Mouse (Mus musculus) forebrain, embryonic 13.5 days (tissue): ENCODE measurements at regions not wholly inside any gene's neighbourhood (a gene's known extent, or its start where the extent isn't known, plus 50 kb on each side); places are given as distances from the start of the nearest gene placed in this dataset.
"Not testable (repeated sequence)": the region's sequence is repeated elsewhere in the genome, so short reads cannot be mapped to it uniquely, and the experiment has no call there.

Experiments used
- ATAC-seq: fragments of 200-750 bp; cut with Nextera tagmentation; 2 replicates; pipeline ENCODE4 v1.8.0; 2017
- H3K27ac ChIP-seq: fragments of 300-500 bp; sonication (generic); 2 replicates; pipeline ENCODE4 v1.5.1; 2015; ENCODE audit warnings: inconsistent platforms, mild to moderate bottlenecking, moderate library complexity
- H3K27me3 ChIP-seq: fragments of 300-500 bp; sonication (generic); 2 replicates; pipeline ENCODE4 v1.6.1; 2015; ENCODE audit warnings: mild to moderate bottlenecking, inconsistent platforms
- H3K36me3 ChIP-seq: fragments of 300-500 bp; sonication (generic); 2 replicates; pipeline ENCODE4 v1.6.1; 2015; ENCODE audit warnings: mild to moderate bottlenecking, inconsistent platforms; ENCODE audit not compliant: poor library complexity, severe bottlenecking
- H3K4me1 ChIP-seq: fragments of 300-500 bp; sonication (generic); 2 replicates; pipeline ENCODE4 v1.6.1; 2015; ENCODE audit warnings: inconsistent platforms
- H3K4me2 ChIP-seq: fragments of 300-500 bp; sonication (generic); 2 replicates; pipeline ENCODE4 v1.6.1; 2015; ENCODE audit warnings: inconsistent platforms, mild to moderate bottlenecking, moderate library complexity
- H3K4me3 ChIP-seq: fragments of 300-500 bp; sonication (generic); 2 replicates; pipeline ENCODE4 v1.5.1; 2015; ENCODE audit warnings: mild to moderate bottlenecking, inconsistent platforms
- H3K9ac ChIP-seq: fragments of 300-500 bp; sonication (generic); 2 replicates; pipeline ENCODE4 v1.6.1; 2015; ENCODE audit warnings: mild to moderate bottlenecking, inconsistent platforms
- H3K9me3 ChIP-seq: fragments of 300-500 bp; sonication (generic); replicated peaks from 2 replicates; pipeline ENCODE4 v1.6.1; 2016; ENCODE audit warnings: inconsistent platforms
- WGBS: fragments of 180-500 bp; shearing (Covaris S2); methylation state at CpG from one replicate; pipeline ENCODE4 v1.1.7; 2015; 5-methylcytosine and 5-hydroxymethylcytosine counted together

DNA sequence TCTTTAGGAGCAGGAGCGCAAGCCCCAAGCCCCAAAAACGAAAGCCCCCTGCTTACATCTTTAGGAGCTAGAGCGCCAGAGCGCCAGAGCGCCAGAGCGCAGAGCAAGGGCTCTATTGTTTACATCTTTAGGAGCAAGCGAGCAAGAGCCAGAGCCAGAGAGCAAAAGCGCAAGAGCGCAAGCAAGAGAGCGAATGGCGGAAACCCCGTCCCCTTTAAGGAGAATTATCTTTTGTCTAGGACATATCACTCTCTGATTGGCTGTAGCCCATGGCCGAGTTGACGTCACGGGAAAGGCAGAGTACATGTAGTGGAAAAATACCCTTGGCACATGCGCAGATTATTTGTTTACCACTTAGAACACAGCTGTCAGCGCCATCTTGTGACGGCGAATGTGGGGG, 269.7 kb upstream of the Smim15 start:
- H3K4me3 ChIP-seq, H3K27me3 ChIP-seq, ATAC-seq, H3K9ac ChIP-seq, H3K9me3 ChIP-seq, H3K36me3 ChIP-seq, H3K27ac ChIP-seq, H3K4me1 ChIP-seq, H3K4me2 ChIP-seq: not testable (repeated sequence)
- 91% methylated on average over 19 of the region's 19 CpGs for WGBS

DNA sequence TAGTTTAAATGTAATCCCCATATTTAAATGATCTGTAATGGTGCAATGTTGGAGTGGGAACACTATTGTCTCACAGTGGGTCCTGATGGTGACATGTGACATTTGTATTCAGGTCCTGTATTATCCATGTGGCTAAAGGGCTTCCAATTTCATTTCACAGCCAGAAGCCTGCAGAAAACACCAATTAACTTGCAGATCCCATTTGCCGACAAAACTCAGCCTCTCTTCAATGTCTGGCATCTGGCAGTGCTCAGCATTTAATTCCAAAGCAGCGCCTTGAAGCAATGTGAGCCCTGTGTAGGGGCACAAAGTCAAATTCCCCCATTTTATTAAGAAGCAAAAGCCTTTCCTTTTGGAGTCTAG, 277.0 kb upstream of the Smim15 start:
- ATAC-seq = peak; percentile 96
- H3K36me3 ChIP-seq = peaks cover 4% of the 10 kb centered on the region; the same call in 1 of the 2 replicates
- no peak overlapping the region for H3K4me3 ChIP-seq
- no peaks in the 10 kb centered on the region for H3K9me3 ChIP-seq
- H3K9ac ChIP-seq = no peak overlapping the region
- peak overlapping the region; percentile 28; the same call in 1 of the 2 replicates for H3K4me2 ChIP-seq
- H3K27me3 ChIP-seq = peaks cover 10% of the 10 kb centered on the region; the same call in 1 of the 2 replicates
- peaks cover 34% of the 10 kb centered on the region for H3K4me1 ChIP-seq
- WGBS = 9% methylated on average over 2 of the region's 2 CpGs
- H3K27ac ChIP-seq = peak overlapping the region; percentile 69

DNA sequence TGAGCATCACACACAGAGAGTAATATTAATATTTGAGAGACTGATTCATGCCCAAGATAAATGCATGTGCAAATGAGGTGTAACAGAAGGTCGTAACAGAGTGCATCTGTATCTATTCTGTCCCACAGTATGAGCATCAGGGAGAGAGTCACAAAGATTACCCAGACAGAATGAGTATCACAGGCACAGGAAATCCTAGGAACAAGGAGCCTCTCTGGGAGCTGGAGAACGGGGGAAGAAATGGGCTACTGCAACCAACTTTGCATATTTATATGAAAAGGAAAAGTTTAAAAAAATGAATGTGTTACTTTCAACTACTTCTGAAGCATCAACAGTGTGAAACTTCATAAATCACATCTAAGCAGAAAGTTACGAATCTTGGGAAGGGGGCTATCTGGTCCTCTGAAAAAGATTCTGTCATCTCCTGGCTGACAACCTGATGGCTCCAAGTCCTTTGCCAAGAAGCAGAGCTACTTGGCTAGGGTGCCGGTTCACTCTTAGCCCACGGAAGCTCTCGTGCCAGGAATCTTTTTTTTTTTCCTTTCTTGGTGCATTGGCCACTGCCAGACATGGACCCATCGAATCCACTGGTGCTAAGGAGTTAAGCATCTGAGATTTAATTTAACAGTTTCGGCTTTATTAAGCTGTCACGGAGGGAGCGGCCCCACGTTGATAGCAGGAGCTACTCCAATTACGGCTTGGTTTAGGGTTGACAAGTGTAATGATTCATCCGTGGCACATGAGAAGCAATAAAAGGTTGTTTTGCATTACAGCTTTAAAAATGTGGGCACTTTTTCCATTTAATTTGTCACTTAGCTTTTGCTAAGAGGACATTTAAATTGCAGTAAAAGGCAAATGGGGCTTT, 277.6 kb upstream of the Smim15 start:
- Histone ChIP-seq H3K4me3 (no peak overlapping the region), H3K4me1 (peaks cover 34% of the 10 kb centered on the region), H3K27me3 (peaks cover 10% of the 10 kb centered on the region; the same call in 1 of the 2 replicates), H3K9ac (no peak overlapping the region), H3K36me3 (peaks cover 4% of the 10 kb centered on the region; the same call in 1 of the 2 replicates), H3K4me2 (peak overlapping the region; percentile 0; the same call in 1 of the 2 replicates), H3K9me3 (no peaks in the 10 kb centered on the region), H3K27ac (peak overlapping the region; percentile 61)
- 26% methylated on average over 13 of the region's 13 CpGs for WGBS
- peak; percentile 93 for ATAC-seq

DNA sequence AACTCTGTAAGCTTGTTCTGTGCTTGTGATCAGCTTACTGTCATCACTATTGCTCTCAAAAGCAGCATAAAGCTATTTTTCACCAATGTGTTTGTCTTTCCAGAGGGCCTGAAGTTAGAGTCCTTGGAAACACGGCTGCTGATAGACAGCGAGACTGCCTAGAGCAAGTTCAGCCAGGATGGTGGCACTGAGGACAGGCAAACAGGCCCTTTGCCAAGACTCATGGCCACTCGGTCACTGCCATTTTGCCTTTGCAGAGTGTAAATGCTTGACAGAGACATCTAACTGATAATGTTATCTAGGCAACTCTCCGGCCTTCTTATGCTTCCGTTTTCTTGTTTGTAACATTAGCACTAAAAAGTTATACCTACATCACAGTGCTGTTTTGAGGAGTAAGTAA, 280.3 kb upstream of the Smim15 start:
- no peak overlapping the region for H3K4me2 ChIP-seq
- H3K27me3 ChIP-seq = 0 out of 2 replicates have a peak, but pooled peaks cover 5% of the 10 kb centered on the region
- H3K27ac ChIP-seq = no peak overlapping the region
- peaks cover 34% of the 10 kb centered on the region for H3K4me1 ChIP-seq
- no peaks in the 10 kb centered on the region for H3K9me3 ChIP-seq
- no peaks in the 10 kb centered on the region; the same call in 1 of the 2 replicates for H3K36me3 ChIP-seq
- H3K4me3 ChIP-seq = no peak overlapping the region
- WGBS = 91% methylated on average over 5 of the region's 5 CpGs
- H3K9ac ChIP-seq = no peak overlapping the region
- no peak for ATAC-seq

DNA sequence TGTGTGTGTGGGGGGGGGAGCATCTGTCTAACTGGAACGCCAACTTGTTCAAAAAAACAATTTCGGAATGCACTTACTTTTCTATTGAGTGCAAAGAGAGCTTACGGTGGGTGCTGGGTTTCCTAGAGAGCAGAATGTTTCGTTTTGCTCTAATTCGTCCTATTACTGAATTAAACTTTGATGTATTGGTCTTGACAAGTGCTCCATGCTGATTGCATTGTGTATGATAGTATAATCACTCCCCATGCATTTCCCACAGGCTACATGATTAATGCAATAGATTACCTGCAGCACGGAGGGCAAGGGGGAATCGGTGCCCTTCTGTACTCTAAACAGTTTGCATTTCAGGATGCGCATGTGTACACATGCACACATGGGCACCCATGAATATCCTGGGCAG, 283.7 kb upstream of the Smim15 start:
- Histone ChIP-seq H3K4me1 (peaks cover 2% of the 10 kb centered on the region), H3K36me3 (peaks cover 4% of the 10 kb centered on the region), H3K27me3 (0 out of 2 replicates have a peak, but pooled peaks cover 5% of the 10 kb centered on the region), H3K4me3 (no peak overlapping the region), H3K9me3 (no peaks in the 10 kb centered on the region), H3K27ac (no peak overlapping the region), H3K9ac (no peak overlapping the region), H3K4me2 (no peak overlapping the region)
- WGBS = 73% methylated on average over 8 of the region's 8 CpGs
- ATAC-seq = no peak

DNA sequence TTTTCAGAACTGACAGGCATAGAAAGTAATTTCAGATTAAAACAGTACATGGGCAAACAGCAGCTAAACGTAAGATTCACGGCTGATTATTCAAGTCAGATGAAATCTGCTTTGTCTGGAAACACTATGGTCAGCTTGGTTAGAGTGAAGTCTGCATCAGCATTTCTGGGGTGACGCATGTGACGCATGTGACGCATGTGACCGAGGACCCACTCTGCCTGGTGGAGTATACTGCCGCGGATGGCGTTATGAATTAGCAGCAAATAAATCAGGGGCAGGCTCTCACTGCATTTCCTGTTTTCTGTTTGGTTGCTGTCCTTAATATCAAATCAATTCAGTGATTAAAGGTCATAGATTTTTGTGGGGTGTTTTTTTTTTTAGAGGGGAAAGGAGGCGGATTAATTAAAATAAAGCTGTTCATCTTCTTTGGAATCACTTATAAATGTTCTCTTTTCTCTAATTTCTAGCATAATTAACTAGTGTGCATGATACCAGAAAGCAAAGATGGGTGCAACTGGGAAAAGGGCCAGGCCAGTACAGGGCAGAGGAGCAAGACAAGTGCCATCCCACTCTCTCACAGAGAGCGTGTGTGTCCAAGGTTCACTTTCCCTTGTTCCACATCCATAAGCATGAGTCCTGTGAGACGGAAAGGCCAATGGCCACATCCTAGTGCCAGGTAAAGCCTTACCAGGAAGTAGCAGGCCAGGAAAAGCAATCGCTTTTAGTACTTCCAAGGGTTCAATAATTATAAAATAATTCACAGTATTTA, 285.7 kb upstream of the Smim15 start:
- Histone ChIP-seq H3K4me3 (no peak overlapping the region), H3K27me3 (no peaks in the 10 kb centered on the region), H3K27ac (no peak overlapping the region), H3K36me3 (peaks cover 14% of the 10 kb centered on the region), H3K9me3 (no peaks in the 10 kb centered on the region), H3K9ac (no peak overlapping the region), H3K4me1 (no peaks in the 10 kb centered on the region), H3K4me2 (no peak overlapping the region)
- 87% methylated on average over 13 of the region's 13 CpGs for WGBS
- no peak for ATAC-seq

DNA sequence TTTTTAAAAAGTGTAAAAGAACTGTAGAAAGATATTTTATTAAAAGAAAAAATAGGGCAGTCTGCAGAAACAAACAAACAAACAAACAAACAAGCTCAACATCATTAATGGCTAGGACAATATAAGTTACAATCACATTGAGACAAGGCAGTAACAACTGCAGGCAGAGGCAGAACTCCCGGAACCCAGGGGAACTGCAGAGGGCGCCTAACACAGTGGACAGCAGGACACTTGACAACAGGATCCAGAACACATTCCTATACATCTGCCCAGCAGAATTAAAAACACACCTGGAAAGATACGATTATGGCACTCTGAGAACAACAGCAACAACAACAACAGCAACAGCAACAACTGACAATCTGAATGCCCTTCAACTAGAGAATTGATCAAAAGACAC, 291.5 kb upstream of the Smim15 start:
- H3K9ac ChIP-seq = no peak overlapping the region
- H3K9me3 ChIP-seq = no peaks in the 10 kb centered on the region
- no peak overlapping the region for H3K27ac ChIP-seq
- ATAC-seq = no peak
- H3K36me3 ChIP-seq = peaks cover 14% of the 10 kb centered on the region
- H3K4me1 ChIP-seq = no peaks in the 10 kb centered on the region
- no peaks in the 10 kb centered on the region for H3K27me3 ChIP-seq
- no peak overlapping the region for H3K4me2 ChIP-seq
- WGBS = 66% methylated on average over 3 of the region's 3 CpGs
- H3K4me3 ChIP-seq = no peak overlapping the region

DNA sequence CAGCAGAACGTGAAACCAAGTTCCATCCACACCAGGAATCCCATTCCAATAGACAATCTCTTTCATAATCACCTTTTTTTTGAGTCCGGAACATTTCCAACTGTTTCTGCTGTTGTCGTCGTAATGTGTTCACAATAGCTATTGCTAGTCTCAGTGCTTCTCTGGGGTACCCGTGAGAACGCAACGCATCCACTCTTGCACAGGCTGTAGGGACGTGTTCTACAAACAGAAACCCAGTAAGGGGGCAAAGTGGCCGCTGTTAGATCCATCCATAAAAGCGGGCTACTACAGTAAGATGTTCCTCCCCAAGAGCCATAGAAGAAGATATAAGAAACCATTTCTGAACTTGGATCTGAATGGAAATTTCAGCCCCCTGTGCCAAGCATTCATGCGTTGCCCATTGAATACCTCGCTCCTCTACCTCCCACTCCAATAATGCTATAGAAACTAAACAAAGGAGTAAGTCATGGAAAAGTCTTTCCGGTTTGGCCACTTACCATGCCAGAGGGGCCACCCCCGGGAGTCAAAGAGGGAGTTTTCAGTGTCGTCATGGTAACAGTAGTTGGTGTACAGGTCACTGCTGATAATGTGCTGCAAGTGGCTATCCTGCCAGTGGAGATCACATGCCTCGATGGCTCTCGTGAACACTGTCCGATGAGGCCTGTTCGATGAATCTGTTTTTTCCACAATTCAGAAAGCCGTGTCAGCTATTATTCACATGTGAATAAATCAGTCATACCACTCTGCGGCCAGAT, 300.6 kb upstream of the Smim15 start:
- Histone ChIP-seq H3K4me2 (no peak overlapping the region), H3K4me1 (peaks cover 13% of the 10 kb centered on the region), H3K9ac (no peak overlapping the region), H3K36me3 (peaks cover 42% of the 10 kb centered on the region), H3K27me3 (no peaks in the 10 kb centered on the region), H3K27ac (no peak overlapping the region), H3K4me3 (no peak overlapping the region), H3K9me3 (no peaks in the 10 kb centered on the region)
- 40% methylated on average over 21 of the region's 21 CpGs for WGBS
- peak; percentile 62 for ATAC-seq

DNA sequence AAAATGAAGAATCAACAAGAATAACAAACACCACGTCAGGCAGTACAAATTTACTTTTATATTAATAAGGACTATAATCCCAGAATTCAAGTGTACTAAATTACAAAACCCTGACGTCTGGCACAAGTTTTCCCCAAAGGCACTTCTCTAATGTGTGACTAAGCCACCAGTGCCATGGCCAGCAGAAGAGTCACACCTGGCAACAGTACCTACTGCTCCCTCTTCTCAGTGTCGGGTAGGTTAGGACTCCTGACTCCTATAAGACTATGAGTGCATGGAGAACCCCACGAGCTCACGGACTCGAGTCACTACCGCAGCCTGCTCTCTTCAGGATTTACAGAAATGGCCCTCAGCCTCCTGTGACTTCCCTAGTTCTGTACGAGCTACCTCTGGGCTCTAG, 307.7 kb upstream of the Smim15 start:
- Histone ChIP-seq H3K4me3 (no peak overlapping the region), H3K27ac (no peak overlapping the region), H3K9me3 (no peaks in the 10 kb centered on the region), H3K4me2 (no peak overlapping the region), H3K27me3 (no peaks in the 10 kb centered on the region), H3K9ac (no peak overlapping the region), H3K4me1 (no peaks in the 10 kb centered on the region), H3K36me3 (peaks cover 43% of the 10 kb centered on the region)
- no peak for ATAC-seq
- 89% methylated on average over 8 of the region's 8 CpGs for WGBS

DNA sequence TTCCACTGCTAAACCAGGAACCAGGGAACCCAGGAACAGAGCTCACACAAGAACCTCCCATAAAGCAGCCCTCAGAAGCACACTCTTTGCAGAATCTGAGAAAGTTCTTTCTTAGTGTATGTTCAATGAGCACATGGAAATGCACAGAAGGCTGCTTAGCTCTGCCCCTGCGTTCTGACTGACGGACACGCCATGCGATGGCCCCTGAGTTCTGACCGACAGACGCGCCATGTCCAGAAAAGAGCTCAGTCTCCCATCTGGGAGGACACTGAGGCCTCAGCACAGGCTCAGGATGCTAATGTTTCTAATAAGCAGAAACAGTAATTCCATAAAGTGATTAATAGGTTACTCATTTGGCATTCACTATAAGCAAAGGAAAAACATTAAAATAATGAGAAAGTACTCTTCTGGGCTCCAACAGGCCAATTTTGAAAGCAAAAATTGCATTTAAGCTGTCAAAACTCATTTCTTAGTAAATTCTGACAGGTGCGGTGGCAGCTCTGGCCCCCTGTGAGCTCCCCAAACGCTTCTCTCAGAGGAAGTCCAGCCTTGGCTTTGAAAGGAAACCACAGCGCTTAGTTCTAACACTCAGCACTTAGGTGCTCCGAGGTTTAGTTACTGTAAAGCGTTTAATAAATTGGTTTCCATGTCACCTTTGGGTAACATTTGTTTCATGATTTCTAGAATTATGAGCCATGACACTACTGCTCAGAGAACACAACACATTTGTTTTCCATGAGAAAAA, 309.9 kb upstream of the Smim15 start:
- Histone ChIP-seq H3K4me3 (no peak overlapping the region), H3K4me1 (no peaks in the 10 kb centered on the region), H3K9me3 (no peaks in the 10 kb centered on the region), H3K9ac (no peak overlapping the region), H3K4me2 (no peak overlapping the region), H3K27me3 (no peaks in the 10 kb centered on the region), H3K27ac (no peak overlapping the region), H3K36me3 (peaks cover 52% of the 10 kb centered on the region)
- ATAC-seq = no peak
- WGBS = 91% methylated on average over 12 of the region's 12 CpGs

DNA sequence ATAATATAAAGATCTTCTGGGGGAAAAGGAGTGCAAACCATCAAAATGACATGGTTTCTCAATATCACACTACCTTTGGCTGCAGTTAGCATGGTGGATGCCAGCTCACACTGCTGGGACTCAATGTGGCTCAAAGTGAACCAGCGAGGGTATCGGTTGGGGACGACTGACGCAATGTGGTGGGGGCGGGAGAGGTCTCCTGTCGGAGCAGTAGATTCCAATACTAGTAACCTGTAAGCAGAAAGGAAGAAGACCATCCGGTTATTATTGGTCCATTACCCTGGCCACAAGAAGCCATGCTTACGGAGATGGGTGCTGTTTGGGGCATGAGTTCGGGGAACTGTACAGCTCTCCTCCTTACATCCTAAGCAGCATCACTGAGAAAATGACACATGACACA, 313.3 kb upstream of the Smim15 start:
- H3K4me3 ChIP-seq = no peak overlapping the region
- WGBS = 97% methylated on average over 9 of the region's 9 CpGs
- no peak for ATAC-seq

More for the DNA sequence above, 313.3 kb upstream of the Smim15 start:
- no peak overlapping the region for H3K9ac ChIP-seq
- no peak overlapping the region for H3K4me2 ChIP-seq
- no peaks in the 10 kb centered on the region for H3K9me3 ChIP-seq
- H3K36me3 ChIP-seq = peaks cover 67% of the 10 kb centered on the region
- no peaks in the 10 kb centered on the region for H3K27me3 ChIP-seq
- no peak overlapping the region for H3K27ac ChIP-seq
- H3K4me1 ChIP-seq = no peaks in the 10 kb centered on the region
